Mouse (Mus musculus) monocyte, adult 59 days (primary cell): Measurements from ENCODE around the gene Gm527. TPM values are rescaled to one million over a fixed set of nuclear protein-coding genes. Genes with fewer than 3 reads are reported as not detected.

ENCODE experiments used
- total RNA-seq, 2 experiments: library from RNA; stranded (reverse); gene quantifications; one replicate each; pipeline ENCODE4 v1.2.4; 2023

The Gm527 gene
- 1 to 10 TPM; 7.1 to 8.7 TPM for total RNA-seq

DNA sequence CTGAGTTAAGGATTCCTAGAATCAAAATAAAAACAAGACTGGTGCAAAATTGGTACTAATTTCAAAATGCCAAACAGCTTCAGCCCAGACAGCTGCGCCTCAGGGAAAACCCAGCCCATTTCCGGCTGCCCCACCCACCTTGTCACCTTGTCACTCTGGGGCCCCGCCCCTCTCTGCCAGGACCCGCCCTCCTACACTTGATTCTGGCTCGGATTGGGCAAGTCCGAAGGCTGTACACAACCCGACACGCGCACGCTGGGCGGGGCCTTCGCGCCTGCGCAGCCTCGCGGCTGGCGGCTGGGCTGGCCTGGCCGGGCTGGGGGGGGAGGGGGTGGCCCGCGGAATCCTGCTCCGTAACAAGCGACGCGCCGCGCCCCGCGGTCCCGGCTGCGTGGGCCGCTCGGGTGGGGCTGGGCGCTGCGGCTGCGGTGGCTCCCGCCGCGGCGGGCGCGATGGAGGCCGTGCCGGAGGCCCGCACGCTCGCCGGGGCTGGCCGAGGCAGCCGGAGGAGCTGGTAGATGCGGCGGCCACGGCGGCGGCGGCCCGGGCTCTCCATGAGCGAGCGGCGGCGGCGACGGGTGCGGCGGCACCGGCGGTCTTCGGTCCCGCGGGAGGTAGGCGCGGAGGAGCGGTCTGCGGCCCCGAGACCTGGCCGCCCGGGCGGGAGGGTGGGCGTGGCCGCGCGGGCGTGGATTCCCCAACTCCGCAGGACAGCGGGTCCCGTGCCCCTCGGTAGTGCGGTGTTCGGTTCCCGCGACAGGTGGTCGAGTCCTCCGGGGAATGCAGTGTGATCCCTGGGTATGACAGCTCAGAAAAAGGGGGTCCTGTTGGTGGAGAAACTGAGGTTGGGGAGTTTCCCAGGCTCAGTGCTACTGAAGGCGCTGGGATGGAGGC lies at the start of gene Gm527:
Gm527 (plus strand) TSS at position 329 of the 894 bp plus-strand sequence.

DNA sequence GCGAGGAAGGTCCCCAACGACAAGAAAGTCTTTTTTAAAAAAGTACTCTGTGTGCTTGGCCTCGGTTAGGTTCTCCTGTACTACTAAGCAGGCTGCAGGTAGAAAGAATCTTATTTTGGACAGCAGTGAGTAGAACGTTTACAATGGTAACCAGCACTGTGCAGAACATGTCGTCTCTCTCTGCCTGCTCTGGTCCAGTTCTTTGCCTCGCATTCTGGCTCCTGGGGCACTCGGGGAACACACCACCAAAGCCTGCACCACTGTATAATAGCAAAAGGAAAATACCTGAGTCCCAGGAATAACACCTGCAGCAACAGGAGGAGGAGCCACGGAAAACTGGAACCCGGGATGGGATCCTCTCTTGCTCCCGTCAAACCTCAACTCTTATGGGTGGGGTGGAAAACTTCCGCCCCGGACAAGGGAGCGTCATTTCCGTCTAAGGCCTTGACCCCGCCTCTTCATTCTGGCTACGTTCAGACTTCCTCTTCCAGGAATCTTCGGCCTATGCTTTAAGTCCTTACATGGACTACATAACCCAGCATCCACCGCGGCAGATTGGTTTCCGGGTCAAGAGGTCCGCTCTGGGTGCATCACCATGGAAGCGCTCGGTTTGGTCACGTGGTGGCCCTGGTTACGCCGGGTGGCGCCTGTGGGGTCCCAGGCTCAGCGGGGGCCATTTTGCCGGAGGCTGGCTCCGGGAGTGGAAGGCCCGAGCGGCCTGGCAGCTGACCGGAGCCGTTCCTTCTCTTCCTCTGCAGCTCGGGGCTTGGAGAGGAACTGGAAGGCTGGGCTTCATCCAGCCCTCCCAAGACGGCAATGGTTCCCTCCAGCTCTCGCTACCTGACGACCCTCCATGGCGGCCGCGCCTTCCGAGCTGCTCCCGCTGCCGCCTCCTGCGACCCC lies 47.7 kb downstream of the Gm527 start, which contains the start of the genes Klhl28 and Togaram1:
Klhl28 (minus strand) TSS at position 411 of the 903 bp plus-strand sequence.
Togaram1 (plus strand) TSS at position 681 of the 903 bp plus-strand sequence.

Other genes starting within 250 kb of the Gm527 start
- 10 to 100 TPM; 16.4 to 17.2 TPM for gene Klhl28, start 47.6 kb downstream of the Gm527 start, total RNA-seq
- gene Togaram1, start 47.9 kb downstream of the Gm527 start, total RNA-seq, result 10 to 100 TPM; 38.3 to 39.5 TPM
- 10 to 100 TPM; 80.4 to 82.4 TPM for gene Prpf39, start 118.4 kb downstream of the Gm527 start, total RNA-seq
- 10 to 100 TPM; 31.9 to 40.2 TPM for gene Fkbp3, start 156.1 kb downstream of the Gm527 start, total RNA-seq
- 1 to 10 TPM; 4.7 to 5.0 TPM for gene Fancm, start 157.7 kb downstream of the Gm527 start, total RNA-seq